Mouse (Mus musculus) embryonic fibroblast, embryonic 13.5 days (primary cell): Measurements from ENCODE around the gene Chat. TPM values are rescaled to one million over a fixed set of nuclear protein-coding genes. Genes with fewer than 3 reads are reported as not detected.
"Not testable (repeated sequence)": the region's sequence is repeated elsewhere in the genome, so short reads cannot be mapped to it uniquely, and the experiment has no call there.

Experiments
- H3K27ac ChIP-seq: 2 replicates; pipeline ENCODE4 v1.5.1; 2012; ENCODE audit warnings: low read length, control low read depth, inconsistent platforms; ENCODE audit not compliant: insufficient read depth
- H3K4me1 ChIP-seq: 2 replicates; pipeline ENCODE4 v1.6.1; 2011; ENCODE audit warnings: low read length; ENCODE audit not compliant: control insufficient read depth, insufficient read depth
- H3K4me3 ChIP-seq: 2 replicates; pipeline ENCODE4 v1.5.1; 2011; ENCODE audit warnings: mild to moderate bottlenecking, control low read depth, low read length; ENCODE audit not compliant: insufficient read depth
- CTCF ChIP-seq: IDR thresholded peaks from 2 replicates; pipeline ENCODE4 v1.5.1; 2011; ENCODE audit warnings: mild to moderate bottlenecking, control low read depth, low read length, moderate library complexity, borderline replicate concordance; ENCODE audit not compliant: insufficient read depth
- POLR2A ChIP-seq: IDR thresholded peaks from 2 replicates; pipeline ENCODE4 v1.6.1; 2011; ENCODE audit warnings: low read depth, mild to moderate bottlenecking, control low read depth, low read length, moderate library complexity
- polyA plus RNA-seq: library from polyadenylated mRNA; stranded (reverse); fragments of >200 nt; gene quantifications from 2 replicates; pipeline ENCODE4 v1.2.4, GENCODE M21; 2011; ENCODE audit warnings: low read depth; ENCODE audit not compliant: missing spikeins, insufficient read length

Chat gene
- polyA plus RNA-seq, 1 experiment: not detected

DNA sequence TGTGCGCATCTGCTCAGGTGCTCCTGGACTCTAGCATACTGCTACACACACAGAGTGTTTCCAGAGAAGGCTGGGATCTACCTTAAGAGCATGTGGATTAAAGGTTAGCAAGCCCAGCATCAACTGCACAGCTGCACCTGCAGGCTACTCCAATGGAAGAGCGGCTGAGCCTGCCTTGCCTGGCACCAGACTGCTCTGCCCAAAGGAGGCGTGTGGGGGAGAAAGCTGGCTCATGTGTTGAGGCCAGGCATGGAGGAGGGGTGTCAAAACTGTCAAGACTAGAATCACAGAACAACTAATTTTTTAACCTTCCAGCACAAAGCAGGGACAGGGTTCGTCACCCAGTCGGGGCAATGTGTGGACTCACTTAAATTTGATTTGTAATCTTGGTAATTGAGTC, 53.7 kb downstream of the Chat start:
- Histone ChIP-seq H3K4me1 (no peaks in the 10 kb centered on the region), H3K4me3 (no peak overlapping the region), H3K27ac (no peak overlapping the region)
- no peak for TF ChIP-seq POLR2A
- TF ChIP-seq CTCF: no peak

DNA sequence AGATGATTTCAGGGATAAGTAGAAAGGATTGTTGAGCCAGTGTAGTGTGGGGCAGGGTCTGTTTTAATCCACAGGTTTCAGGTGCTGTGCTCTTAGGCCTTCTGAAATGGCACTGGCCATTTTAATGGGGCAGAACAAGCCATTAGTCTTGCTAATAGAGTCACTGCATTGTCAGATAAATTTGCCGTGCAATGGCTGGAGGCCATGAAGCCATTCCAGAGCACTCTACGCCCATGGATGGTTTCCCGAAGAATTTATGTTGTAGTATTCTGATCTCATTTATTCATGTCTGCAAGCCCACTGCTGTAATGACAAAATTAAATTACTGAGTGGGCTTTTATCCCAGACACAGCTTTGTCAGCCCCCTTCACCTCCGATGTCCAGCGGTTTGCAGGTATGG, 55.7 kb downstream of the Chat start:
- no peak for TF ChIP-seq CTCF
- TF ChIP-seq POLR2A: no peak
- H3K27ac ChIP-seq: no peak overlapping the region
- H3K4me3 ChIP-seq: no peak overlapping the region
- no peaks in the 10 kb centered on the region for H3K4me1 ChIP-seq

DNA sequence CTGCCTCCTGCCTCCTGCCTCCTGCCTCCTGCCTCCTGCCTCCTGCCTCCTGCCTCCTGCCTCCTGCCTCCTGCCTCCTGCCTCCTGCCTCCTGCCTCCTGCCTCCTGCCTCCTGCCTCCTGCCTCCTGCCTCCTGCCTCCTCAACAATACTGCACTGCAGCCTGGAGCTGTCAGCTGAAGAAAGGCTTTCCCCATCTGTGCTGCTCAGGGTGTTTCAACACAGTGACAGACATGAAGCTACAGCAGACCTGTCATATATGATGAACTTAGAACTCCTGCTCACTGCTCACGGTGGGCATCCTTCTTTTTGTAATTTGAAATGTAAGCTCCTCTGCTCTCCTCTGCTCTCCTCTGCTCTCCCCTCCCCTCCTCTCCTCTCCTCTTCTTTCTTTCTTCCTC, 60.4 kb downstream of the Chat start:
- not testable (repeated sequence) for H3K4me1 ChIP-seq, H3K27ac ChIP-seq, H3K4me3 ChIP-seq

DNA sequence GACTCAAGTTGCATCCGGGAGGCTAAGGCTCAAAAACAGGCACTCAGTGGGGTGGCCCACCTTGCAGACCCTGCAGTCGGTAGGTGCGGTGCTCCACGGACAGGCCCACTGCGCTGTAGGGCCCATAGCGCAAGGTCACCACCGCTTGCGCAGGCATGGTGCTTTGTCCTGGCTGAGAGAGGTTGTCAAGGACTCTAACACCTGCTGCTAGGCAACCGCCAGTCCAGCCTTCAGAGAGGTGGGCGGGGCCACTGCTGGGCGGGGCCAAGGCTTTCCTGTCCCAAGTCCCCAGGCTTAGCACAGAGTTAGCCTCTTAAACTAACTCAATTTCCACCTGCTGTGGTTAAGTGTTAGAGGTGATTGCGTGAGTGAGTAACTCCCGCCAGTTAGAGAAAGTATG, 77.6 kb downstream of the Chat start, which contains the start of gene 1700024G13Rik:
Gene 1700024G13Rik (minus strand): TSS at position 196 of the 400 bp plus-strand sequence.
- no peak for TF ChIP-seq POLR2A
- TF ChIP-seq CTCF: no peak
- H3K4me1 ChIP-seq: no peaks in the 10 kb centered on the region
- no peak within 1 kb of the TSS for H3K4me3 ChIP-seq
- no peak within 1 kb of the TSS for H3K27ac ChIP-seq

GRCm38 (mm10) chr14:32381619-32382018, 84.2 kb downstream of the Chat start:
- Histone ChIP-seq H3K4me3 (no peak overlapping the region), H3K27ac (no peak overlapping the region), H3K4me1 (no peaks in the 10 kb centered on the region)
- TF ChIP-seq CTCF (no peak), POLR2A (no peak)

- H3K4me3 ChIP-seq: no peak overlapping the region
- TF ChIP-seq POLR2A: no peak
- H3K27ac ChIP-seq: no peak overlapping the region
- no peaks in the 10 kb centered on the region for H3K4me1 ChIP-seq
Measured at GRCm38 (mm10) chr14:32381066-32381465, 84.7 kb downstream of the Chat start.

DNA sequence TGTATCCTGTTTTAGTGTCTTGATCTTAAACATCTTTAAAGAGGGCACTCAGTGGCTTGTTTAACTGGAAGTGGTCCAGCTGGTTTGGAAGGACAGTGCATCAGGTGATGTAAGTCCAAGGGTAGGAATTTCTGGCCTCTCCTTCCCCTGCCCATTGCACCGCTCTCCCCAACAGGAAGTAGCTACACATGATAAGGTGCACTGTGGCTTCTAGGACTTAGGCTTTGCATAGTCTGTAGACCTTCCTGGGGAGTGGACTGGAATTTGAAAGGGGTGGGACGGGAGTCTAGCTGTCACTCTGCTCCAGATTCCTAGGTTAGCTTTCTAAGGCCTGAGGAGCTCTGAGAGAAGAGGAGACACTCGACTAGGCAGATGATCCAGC, 85.7 kb downstream of the Chat start:
- Histone ChIP-seq H3K4me3 (no peak overlapping the region), H3K27ac (no peak overlapping the region), H3K4me1 (no peaks in the 10 kb centered on the region)
- TF ChIP-seq POLR2A (no peak), CTCF (no peak)

GRCm38 (mm10) chr14:32379395-32380098, 86.2 kb downstream of the Chat start:
- Histone ChIP-seq H3K27ac (no peak overlapping the region), H3K4me3 (no peak overlapping the region), H3K4me1 (no peaks in the 10 kb centered on the region)
- TF ChIP-seq POLR2A: no peak
- no peak for TF ChIP-seq CTCF

DNA sequence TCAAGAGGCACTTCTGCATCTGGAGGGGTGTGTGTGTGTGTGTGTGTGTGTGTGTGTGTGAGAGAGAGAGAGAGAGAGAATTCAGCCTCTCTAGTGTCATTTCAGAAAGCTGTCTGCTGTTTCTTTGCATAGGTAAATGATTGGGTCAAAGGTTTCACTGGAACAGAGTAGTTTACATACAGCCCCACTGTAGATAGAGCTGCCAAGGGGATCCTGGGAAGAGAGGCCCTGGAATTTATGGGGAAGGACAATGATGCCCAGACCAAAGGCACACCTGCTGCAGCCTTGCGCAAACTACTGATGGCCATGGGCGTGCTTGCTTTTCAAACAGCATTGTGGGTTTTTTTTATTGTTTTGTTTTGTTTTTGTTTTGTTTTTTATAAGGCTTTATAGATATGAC, 93.3 kb downstream of the Chat start:
- H3K27ac ChIP-seq: no peak overlapping the region
- H3K4me3 ChIP-seq: no peak overlapping the region
- no peak for TF ChIP-seq POLR2A
- TF ChIP-seq CTCF: no peak
- no peaks in the 10 kb centered on the region for H3K4me1 ChIP-seq

DNA sequence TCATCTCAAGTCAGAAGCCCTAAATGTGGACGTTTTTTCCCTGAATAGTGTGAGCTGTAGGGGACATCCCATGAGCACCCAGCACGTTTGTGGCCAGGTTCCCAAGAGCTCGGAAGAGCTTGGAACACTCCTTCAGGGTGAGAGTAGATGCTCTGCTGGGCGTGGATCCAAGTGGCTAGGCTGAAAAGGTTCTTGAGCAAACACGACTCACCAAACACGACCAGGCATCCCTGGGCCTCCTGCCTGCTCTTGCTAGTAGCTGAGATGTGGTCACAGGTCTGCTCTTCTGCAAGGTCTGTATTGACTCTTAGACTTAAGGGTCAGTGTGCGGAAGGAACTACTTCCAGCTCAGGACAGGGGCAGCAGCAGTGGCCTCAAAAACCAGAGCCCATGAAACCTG, 96.0 kb downstream of the Chat start:
- H3K27ac ChIP-seq: no peak overlapping the region
- H3K4me1 ChIP-seq: no peaks in the 10 kb centered on the region
- H3K4me3 ChIP-seq: no peak overlapping the region
- TF ChIP-seq POLR2A (no peak), CTCF (no peak)

- H3K4me1 ChIP-seq: no peaks in the 10 kb centered on the region
- no peak for TF ChIP-seq CTCF
- no peak for TF ChIP-seq POLR2A
- H3K27ac ChIP-seq: no peak overlapping the region
- no peak overlapping the region for H3K4me3 ChIP-seq
Measured at GRCm38 (mm10) chr14:32364359-32364758, 101.4 kb downstream of the Chat start.

Other genes starting within 250 kb of the Chat start
- gene Ogdhl, start 144.0 kb downstream of the Chat start, polyA plus RNA-seq: 22.9 and 25.5 TPM in 2 replicates
- not detected in 2 replicates for gene 1700024G13Rik, start 77.6 kb downstream of the Chat start, polyA plus RNA-seq
- gene Slc18a3, start 1.1 kb downstream of the Chat start, polyA plus RNA-seq: not detected in 2 replicates
- gene Ercc6, start 47.5 kb upstream of the Chat start, polyA plus RNA-seq: 18.4 and 22.6 TPM in 2 replicates
- not detected in 2 replicates for gene Prrxl1, start 133.4 kb upstream of the Chat start, polyA plus RNA-seq
- 0.09 TPM in 1 of 2 replicates, not detected in the other for gene 3425401B19Rik, start 219.3 kb upstream of the Chat start, polyA plus RNA-seq